Mouse (Mus musculus) forebrain, embryonic 10.5 days (tissue): ENCODE results near the gene Ado. TPM values are rescaled to one million over a fixed set of nuclear protein-coding genes. Genes with fewer than 3 reads are reported as not detected.

Experiments used
- polyA plus RNA-seq: library from polyadenylated mRNA; unstranded; fragments of >200 nt; fragmentation: Nextera tagmentation; extraction: Ambion mirVana; gene quantifications from 2 replicates; pipeline ENCODE4 v1.2.1, GENCODE M21; 2016

Gene Ado
- polyA plus RNA-seq, 1 experiment from 2014 or later: 64.7 TPM

Other genes with a start within 250 kb of the Ado start
- gene Egr2, start 13.5 kb downstream of the Ado start, polyA plus RNA-seq: 0.05 TPM in 1 of 2 replicates, not detected in the other